Mouse (Mus musculus): ENCODE measurements around the gene Eef2k. TPM values are rescaled to one million over a fixed set of nuclear protein-coding genes. Genes with fewer than 3 reads are reported as not detected.

Eef2k gene
- 87.6 and 109 TPM in 2 replicates for polyA plus RNA-seq (2012)

DNA sequence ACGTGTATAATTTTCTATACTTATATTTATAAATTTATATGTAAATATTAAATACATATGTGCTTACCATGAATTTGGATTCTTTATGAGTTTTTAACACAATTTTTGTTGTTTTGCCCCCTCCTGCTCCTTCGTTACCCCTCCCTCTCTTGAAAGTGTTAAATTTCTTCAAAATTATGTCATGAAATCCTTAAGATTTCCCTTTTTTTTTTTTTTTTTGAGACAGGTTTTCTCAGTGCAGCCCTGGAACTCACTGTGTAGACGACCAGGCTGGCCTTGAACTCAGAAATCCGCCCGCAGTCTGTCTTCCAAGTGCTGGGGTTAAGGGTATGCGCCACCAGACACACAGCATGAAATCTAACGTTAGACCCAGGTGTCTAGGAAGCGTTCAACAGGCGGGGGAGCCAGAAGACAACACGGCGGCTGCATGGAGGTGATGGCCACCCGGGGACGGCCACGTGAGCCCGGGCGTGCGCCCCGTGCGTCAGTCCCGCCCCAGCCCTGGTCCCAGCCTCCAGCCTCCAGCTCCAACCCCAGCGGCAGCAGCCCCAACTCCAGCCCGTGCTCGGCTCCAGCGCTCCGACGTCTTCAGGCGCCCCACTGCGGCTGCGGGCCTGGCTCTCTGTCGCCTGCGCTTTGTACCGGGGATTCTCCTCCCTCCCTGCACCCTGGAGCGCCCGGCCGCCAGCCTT, at the start of gene Eef2k:
Gene Eef2k, plus strand, starts transcription at position 487 of the 692 bp plus-strand sequence.

DNA sequence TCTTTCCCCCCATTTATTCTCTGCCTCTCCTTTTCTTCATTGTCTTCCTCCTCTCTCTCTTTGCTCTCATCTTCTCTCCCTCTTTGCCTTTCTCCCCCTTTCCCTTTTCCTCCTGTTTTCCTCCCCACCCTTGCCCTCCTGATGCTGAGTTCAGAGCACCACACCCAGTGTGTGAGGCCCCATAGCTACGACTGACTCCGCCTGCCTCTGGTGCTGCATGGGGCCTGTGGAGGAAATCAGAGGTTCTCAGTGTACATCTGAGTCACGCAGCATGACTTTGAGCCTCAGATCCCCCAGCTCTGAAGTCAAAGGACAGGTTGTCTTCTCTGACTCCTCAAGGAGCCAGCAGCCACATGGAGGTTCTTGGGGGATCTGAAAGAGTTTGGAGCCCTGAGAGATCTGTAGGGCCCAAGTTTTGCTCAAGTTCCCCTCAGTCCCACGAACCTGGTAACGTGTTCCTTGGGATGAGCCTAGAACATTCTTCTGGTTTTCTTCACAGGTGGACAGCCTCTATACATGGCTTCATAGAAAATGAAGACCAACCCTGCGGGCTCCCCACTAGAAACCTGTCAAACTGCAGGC, 30.7 kb upstream of the Eef2k start, which contains the start of gene Gm5737:
Gene Gm5737, plus strand, starts transcription at position 532 of the 582 bp plus-strand sequence.

DNA sequence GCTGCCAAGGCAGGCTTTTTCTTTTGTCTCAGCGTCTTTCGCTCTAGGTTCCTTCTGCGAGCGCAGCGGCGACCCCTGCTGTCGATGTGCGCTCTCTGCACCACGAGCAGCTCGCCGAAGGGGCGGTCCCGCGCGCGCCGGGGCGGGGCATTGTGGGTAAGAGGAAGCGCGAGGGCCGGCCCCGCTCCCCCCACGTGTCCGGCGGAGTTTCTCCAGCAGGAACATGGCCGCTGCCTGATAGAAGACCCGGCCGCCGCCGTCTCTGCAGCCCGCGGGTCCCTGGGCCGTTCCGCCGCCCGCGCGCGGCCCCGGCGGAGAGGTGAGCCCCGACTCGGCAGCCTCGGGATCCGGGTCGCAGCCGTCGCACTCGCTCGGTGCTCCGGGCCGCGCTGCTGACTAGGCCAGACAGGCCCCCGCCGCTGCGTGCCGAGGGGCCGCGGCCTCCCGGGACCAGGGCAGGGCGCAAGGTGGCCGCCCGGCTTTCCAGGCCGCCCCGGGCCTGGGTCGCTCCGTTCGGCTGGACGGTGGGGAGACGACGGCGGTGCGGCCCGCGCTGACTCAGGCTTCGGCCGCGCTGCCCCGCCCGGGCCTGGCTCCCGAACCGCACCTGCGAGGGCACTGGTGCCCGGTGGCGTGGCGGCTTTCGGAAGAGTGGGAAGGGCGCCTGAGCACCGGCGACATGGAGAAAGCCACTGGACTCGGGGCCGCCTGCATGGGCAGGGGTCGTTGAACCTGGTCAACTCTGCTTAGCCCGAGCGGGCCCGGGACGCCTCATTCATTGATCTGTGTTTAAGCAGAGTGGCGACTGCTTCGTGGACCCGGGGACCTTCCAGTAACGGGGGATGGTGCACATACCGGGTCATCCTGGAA, 75.2 kb downstream of the Eef2k start, which contains the start of gene Polr3e:
Gene Polr3e, plus strand, starts transcription at position 153 of the 870 bp plus-strand sequence.

Other genes with a start within 250 kb of the Eef2k start
- gene Uqcrc2, start 207.7 kb upstream of the Eef2k start, polyA plus RNA-seq (2012) = 8.3 and 8.6 TPM in 2 replicates
- not detected in 2 replicates for gene Pdzd9, start 172.5 kb upstream of the Eef2k start, polyA plus RNA-seq (2012)
- gene Mosmo, start 165.2 kb upstream of the Eef2k start, polyA plus RNA-seq (2012) = 18.5 and 20.2 TPM in 2 replicates
- not detected in 2 replicates for gene Vwa3a, start 103.5 kb upstream of the Eef2k start, polyA plus RNA-seq (2012)
- not detected in 2 replicates for gene Gm5737, start 30.5 kb upstream of the Eef2k start, polyA plus RNA-seq (2012)
- 24.5 and 27.9 TPM in 2 replicates for gene Polr3e, start 74.9 kb downstream of the Eef2k start, polyA plus RNA-seq (2012)
- 4.2 and 5.8 TPM in 2 replicates for gene Cdr2, start 139.5 kb downstream of the Eef2k start, polyA plus RNA-seq (2012)
- gene Mfsd13b, start 139.7 kb downstream of the Eef2k start, polyA plus RNA-seq (2012) = not detected in 2 replicates
- 29.1 and 29.9 TPM in 2 replicates for gene Mettl9, start 191.6 kb downstream of the Eef2k start, polyA plus RNA-seq (2012)
- gene Igsf6, start 231.7 kb downstream of the Eef2k start, polyA plus RNA-seq (2012) = 15.8 and 23.3 TPM in 2 replicates
- gene Otoa, start 238.8 kb downstream of the Eef2k start, polyA plus RNA-seq (2012) = not detected in 2 replicates